Mouse (Mus musculus): ENCODE measurements around the gene Tnfrsf25. TPM values are rescaled to one million over a fixed set of nuclear protein-coding genes. Genes with fewer than 3 reads are reported as not detected.

Gene Tnfrsf25
- polyA plus RNA-seq (2012; rRNA removed) (0.68 and 0.93 TPM in 2 replicates), polyA plus RNA-seq (2014; fragmentation: Nextera tagmentation; extraction: Ambion mirVana) (0.15 and 0.16 TPM in 2 replicates)

DNA sequence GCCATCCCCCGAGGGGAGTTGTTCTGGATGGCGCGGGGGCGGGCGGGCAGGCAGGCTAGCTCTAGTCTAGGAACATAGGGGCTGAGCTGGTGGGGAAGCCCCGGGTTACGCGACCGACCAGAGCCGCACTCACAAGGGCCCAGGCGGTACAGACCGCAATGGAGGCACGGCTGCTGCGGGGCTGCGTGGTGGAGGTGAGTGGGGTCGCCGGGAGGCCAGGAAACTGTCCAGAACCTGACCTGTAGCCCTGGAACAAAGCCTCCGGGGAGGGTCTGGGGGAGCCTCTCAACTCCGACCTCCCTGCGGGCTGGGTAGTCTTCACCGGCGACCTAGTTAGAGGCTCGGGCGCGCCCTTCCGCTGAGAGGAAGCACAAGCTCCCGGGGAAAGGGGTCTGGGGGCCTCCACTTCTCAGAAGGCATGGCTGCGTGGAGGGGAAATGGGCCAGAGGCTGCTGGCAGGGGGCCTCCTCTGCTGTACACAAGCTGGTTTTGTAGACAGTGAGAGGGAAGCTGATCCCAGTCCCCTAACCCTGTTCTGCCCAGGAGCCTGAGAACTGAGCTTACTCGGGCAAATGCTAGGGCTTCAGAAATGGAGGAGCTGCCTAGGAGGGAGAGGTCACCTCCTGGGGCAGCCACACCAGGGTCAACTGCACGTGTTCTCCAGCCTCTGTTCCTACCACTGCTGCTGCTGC, at the start of gene Tnfrsf25:
Tnfrsf25 (plus strand) TSS at position 14 of the 692 bp plus-strand sequence.
- Histone ChIP-seq H3K4me2 (ENCODE audit: low read depth) (peak within 1 kb of the TSS; percentile 30), H3K27me3 (ENCODE audit: control insufficient read depth, insufficient read depth, low read length) (peaks cover 54% of the 10 kb centered on the region), H3K4me3 (ENCODE audit: insufficient read depth in 1 of 2, low read depth in 2 of 2, low read length in 2 of 2) (no peak within 1 kb of the TSS), H3K9me3 (ENCODE audit: control insufficient read depth, low read length) (no peaks in the 10 kb centered on the region), H3K27ac (no peak within 1 kb of the TSS), H3K9ac (replicated peaks) (no peak within 1 kb of the TSS), H3K36me3 (replicated peaks; ENCODE audit: control insufficient read depth, insufficient read depth, low read depth) (peaks cover 9% of the 10 kb centered on the region), H3K4me1 (replicated peaks; ENCODE audit: control insufficient read depth in 2 of 2, insufficient read depth in 2 of 2, low read length in 1 of 2) (peaks cover 6% of the 10 kb centered on the region in 2 experiments)
- under 1% methylated on average over 30 of the region's 30 CpGs for WGBS (ENCODE audit: insufficient replicate concordance)
- no peak for DNase-seq (ENCODE audit: low read depth in 3 of 3, low spot score in 3 of 3)
- no peak for ATAC-seq (ENCODE audit: insufficient read depth)
- no peak for TF ChIP-seq EP300 (IDR thresholded peaks at IDR 0.05; ENCODE audit: low read depth)

DNA sequence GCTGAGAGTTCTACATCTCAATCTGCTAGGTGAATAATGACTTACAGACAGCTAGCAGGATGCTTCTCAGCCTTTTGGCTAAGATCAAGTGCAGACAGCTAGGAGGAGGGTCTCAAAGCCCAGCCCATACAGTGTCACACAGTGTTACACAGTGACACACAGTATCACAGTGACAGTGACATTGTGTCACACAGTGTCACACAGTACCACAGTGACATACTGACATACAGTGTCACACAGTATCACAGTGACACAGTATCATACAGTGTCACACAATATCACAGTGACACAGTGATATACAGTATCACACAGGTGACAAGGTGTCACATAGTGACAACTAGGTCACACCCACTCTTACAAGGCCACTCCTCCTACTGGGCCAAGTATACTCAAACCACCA, 48.5 kb upstream of the Tnfrsf25 start:
- no peak for TF ChIP-seq CTCF (IDR thresholded peaks at IDR 0.05; ENCODE audit: low read depth)
- no peak for TF ChIP-seq EP300 (IDR thresholded peaks at IDR 0.05; ENCODE audit: low read depth)
- ATAC-seq (ENCODE audit: insufficient read depth) (peak; percentile 37), DNase-seq (ENCODE audit: low read depth in 3 of 3, low spot score in 3 of 3) (no peak)
- no peak overlapping the region for H3K27ac ChIP-seq
- H3K9ac ChIP-seq (replicated peaks): no peak overlapping the region
- no peaks in the 10 kb centered on the region for H3K9me3 ChIP-seq (ENCODE audit: control insufficient read depth, low read length)
- H3K36me3 ChIP-seq (replicated peaks; ENCODE audit: control insufficient read depth, insufficient read depth, low read depth): no peaks in the 10 kb centered on the region
- H3K4me3 ChIP-seq (ENCODE audit: insufficient read depth in 1 of 2, low read depth in 2 of 2, low read length in 2 of 2): no peak overlapping the region
- no peak overlapping the region for H3K4me2 ChIP-seq (ENCODE audit: low read depth)
- H3K27me3 ChIP-seq (ENCODE audit: control insufficient read depth, insufficient read depth, low read length): no peaks in the 10 kb centered on the region
- H3K4me1 ChIP-seq (replicated peaks; ENCODE audit: control insufficient read depth in 2 of 2, insufficient read depth in 2 of 2, low read length in 1 of 2): no peaks in the 10 kb centered on the region

DNA sequence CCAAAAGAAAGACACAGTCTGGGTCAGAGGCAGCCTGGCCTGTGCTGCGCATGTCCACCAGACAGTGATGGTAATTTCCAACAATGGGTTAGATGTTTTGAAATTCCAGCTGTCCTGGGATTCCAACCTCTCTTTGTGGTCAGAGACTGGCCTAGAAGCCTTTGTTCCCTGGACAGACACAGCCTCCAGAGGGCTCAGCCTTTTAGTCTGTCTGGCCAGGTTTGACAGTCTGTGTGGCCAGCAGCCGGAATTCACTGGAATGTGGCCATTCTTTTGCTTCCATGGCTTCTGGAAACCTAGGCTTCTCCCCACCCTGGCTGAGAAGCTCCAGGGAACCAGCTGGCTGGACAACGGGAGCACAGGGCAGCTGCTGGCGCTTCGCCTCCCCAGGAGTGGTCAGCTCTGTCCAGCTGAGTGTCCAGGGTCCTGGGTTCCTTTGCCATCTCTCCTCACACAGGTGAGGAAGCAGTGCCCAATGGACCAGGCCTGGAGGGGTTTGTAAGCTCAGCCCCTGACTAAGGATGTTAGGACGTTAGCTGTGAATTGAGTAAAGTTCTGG, 47.5 kb upstream of the Tnfrsf25 start:
- Histone ChIP-seq H3K9ac (replicated peaks) (no peak overlapping the region), H3K4me1 (replicated peaks; ENCODE audit: control insufficient read depth in 2 of 2, insufficient read depth in 2 of 2, low read length in 1 of 2) (no peaks in the 10 kb centered on the region), H3K27me3 (ENCODE audit: control insufficient read depth, insufficient read depth, low read length) (no peaks in the 10 kb centered on the region), H3K27ac (no peak overlapping the region), H3K36me3 (replicated peaks; ENCODE audit: control insufficient read depth, insufficient read depth, low read depth) (no peaks in the 10 kb centered on the region), H3K4me2 (ENCODE audit: low read depth) (no peak overlapping the region), H3K9me3 (ENCODE audit: control insufficient read depth, low read length) (no peaks in the 10 kb centered on the region), H3K4me3 (ENCODE audit: insufficient read depth in 1 of 2, low read depth in 2 of 2, low read length in 2 of 2) (no peak overlapping the region)
- 75% methylated on average over 6 of the region's 6 CpGs for WGBS (ENCODE audit: insufficient replicate concordance)
- TF ChIP-seq EP300 (IDR thresholded peaks at IDR 0.05; ENCODE audit: low read depth) (no peak), CTCF (IDR thresholded peaks at IDR 0.05; ENCODE audit: low read depth) (no peak)
- DNase-seq (ENCODE audit: low read depth in 3 of 3, low spot score in 3 of 3) (no peak), ATAC-seq (ENCODE audit: insufficient read depth) (no peak)

DNA sequence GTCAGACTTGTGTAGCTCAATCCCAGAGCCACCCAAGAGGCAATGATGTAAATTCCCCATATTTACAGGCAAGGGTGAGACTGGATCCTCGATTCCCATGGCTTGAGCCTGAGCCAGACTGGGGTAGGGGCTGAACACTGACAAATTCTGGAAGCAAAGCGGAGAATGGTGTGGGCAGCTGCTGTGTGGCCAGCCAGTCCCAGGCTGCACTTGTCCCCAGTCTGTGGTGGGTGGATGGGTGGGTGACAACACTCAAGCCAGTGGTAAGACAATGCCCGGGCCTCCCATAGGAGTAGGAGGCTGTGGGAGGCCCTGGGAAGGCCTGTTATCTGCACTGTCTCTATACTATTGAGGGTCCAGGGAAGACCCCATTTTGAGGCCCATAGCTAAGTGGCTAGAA, 46.5 kb upstream of the Tnfrsf25 start:
- H3K27me3 ChIP-seq (ENCODE audit: control insufficient read depth, insufficient read depth, low read length): no peaks in the 10 kb centered on the region
- H3K4me2 ChIP-seq (ENCODE audit: low read depth): no peak overlapping the region
- no peak for DNase-seq (ENCODE audit: low read depth in 3 of 3, low spot score in 3 of 3)
- no peaks in the 10 kb centered on the region for H3K4me1 ChIP-seq (replicated peaks; ENCODE audit: control insufficient read depth in 2 of 2, insufficient read depth in 2 of 2, low read length in 1 of 2)
- no peak overlapping the region for H3K27ac ChIP-seq
- no peak overlapping the region for H3K9ac ChIP-seq (replicated peaks)
- no peaks in the 10 kb centered on the region for H3K9me3 ChIP-seq (ENCODE audit: control insufficient read depth, low read length)
- no peaks in the 10 kb centered on the region for H3K36me3 ChIP-seq (replicated peaks; ENCODE audit: control insufficient read depth, insufficient read depth, low read depth)
- no peak overlapping the region for H3K4me3 ChIP-seq (ENCODE audit: insufficient read depth in 1 of 2, low read depth in 2 of 2, low read length in 2 of 2)
- no peak for TF ChIP-seq CTCF (IDR thresholded peaks at IDR 0.05; ENCODE audit: low read depth)
- no peak for TF ChIP-seq EP300 (IDR thresholded peaks at IDR 0.05; ENCODE audit: low read depth)
- WGBS (ENCODE audit: insufficient replicate concordance): 64% methylated on average over 3 of the region's 3 CpGs
- ATAC-seq (ENCODE audit: insufficient read depth): no peak

DNA sequence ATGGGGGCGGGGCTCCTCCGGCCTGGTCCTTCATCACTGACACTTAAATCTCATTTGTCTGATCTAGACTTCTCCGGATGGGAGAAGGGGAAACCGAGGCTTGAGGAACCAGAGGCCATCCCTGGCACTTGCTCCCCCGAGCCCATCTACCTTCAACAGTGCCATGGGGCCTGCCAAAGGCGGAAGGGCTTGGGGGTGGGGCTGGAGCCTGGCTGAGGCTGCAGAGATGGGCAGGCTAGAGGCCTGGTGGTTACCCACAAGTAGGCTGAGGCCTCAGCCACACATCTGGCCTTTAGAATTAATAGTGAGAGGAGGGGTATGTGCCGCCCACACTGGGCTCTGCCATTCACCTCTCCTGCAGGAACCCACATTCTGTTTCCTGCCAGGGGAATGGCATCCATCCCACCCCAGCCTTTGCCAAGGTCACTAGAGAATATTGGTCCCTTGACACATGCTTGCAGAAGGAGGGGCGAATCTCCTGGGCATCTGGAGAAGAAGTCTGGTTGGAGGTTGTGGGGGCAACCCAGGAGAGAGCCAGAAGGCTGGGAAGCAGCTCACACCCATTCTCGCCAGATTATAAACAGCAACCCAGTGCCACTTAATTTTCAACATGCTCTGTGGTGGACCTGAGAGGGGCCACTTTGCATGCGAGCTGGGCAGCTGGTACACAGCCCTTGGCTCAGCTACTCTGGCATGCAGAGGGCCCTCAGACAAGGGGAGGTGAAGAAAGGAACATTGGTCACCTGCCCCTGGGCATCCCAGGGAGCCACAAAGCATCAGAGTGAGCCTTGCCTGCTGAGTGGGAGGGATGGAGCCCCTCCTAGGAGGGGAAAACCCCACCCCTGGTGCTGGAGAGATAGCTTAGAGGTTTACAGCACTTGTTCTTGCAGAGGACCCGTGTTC, 45.0 kb upstream of the Tnfrsf25 start:
- Histone ChIP-seq H3K27me3 (ENCODE audit: control insufficient read depth, insufficient read depth, low read length) (no peaks in the 10 kb centered on the region), H3K4me3 (ENCODE audit: insufficient read depth in 1 of 2, low read depth in 2 of 2, low read length in 2 of 2) (no peak overlapping the region), H3K4me1 (replicated peaks; ENCODE audit: control insufficient read depth in 2 of 2, insufficient read depth in 2 of 2, low read length in 1 of 2) (no peaks in the 10 kb centered on the region), H3K9me3 (ENCODE audit: control insufficient read depth, low read length) (no peaks in the 10 kb centered on the region), H3K9ac (replicated peaks) (no peak overlapping the region), H3K4me2 (ENCODE audit: low read depth) (no peak overlapping the region), H3K27ac (no peak overlapping the region), H3K36me3 (replicated peaks; ENCODE audit: control insufficient read depth, insufficient read depth, low read depth) (no peaks in the 10 kb centered on the region)
- WGBS (ENCODE audit: insufficient replicate concordance): 41% methylated on average over 11 of the region's 11 CpGs
- ATAC-seq (ENCODE audit: insufficient read depth) (no peak), DNase-seq (ENCODE audit: low read depth in 3 of 3, low spot score in 3 of 3) (no peak)
- TF ChIP-seq CTCF (IDR thresholded peaks at IDR 0.05; ENCODE audit: low read depth): no peak
- TF ChIP-seq EP300 (IDR thresholded peaks at IDR 0.05; ENCODE audit: low read depth): no peak
